Mouse (Mus musculus): ENCODE results near the gene Umad1.

DNA sequence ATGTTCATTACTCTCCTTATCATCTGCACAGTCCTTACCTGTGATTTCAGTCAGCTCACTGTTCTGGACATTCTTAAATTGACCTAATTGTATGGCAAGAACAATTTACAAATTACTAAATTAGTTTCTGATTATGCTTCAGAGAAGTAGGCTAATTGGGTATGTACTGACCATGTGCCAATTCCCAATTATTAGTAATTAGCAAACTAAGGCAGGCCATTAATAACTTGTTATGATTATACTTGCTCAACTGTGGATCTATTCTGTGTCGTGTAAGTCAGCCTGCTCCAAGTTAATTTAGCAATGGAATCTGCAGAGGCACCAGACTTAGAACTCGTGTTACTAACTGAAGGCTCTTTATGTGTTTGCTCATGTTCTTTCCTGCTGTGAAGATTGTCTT is 114.0 kb downstream of the Umad1 start:
- TF ChIP-seq CTCF (IDR thresholded peaks at IDR 0.05; ENCODE audit: low read depth) (no peak), EP300 (optimal IDR thresholded peaks at IDR 0.05) (no peak)
